Mouse (Mus musculus) frontal cortex, postnatal 14 days (tissue): ENCODE measurements at regions not wholly inside any gene's neighbourhood (a gene's known extent, or its start where the extent isn't known, plus 50 kb on each side); places are given as distances from the start of the nearest gene placed in this dataset.
"Not testable (repeated sequence)": the region's sequence is repeated elsewhere in the genome, so short reads cannot be mapped to it uniquely, and the experiment has no call there.

Experiments used
- DNase-seq, 2 experiments: peaks; one replicate each; pipeline ENCODE4 v3.0.0; 2022; ENCODE audit warnings: low spot score in 2 of 2

DNA sequence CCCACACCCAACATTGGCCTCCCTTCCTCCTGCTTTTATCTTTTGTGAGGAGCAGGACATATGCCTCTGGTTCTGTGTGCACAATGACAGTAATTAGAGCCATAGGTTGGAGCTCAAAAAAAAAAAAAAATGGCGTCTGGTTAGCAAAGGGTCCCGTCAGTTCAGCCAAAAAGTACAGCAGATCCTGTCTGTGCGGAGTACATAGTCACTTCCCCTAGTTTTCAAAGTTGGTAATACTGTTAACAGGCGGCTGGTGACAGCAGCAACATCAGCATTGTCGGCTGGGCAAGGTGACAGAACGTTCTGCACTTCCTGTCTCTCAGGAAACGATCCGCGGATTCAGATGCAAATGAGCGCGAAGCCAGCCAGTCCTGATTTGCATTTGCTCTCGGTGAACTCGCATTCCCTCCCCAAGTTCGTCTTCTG lies 642.4 kb upstream of the Gm19410 start:
- DNase-seq = peak; percentile 44 to 52

- DNase-seq = no peak
Measured at GRCm38 (mm10) chr8:35125179-35125578, 640.4 kb upstream of the Gm19410 start.

GRCm38 (mm10) chr8:35132281-35132680 lies 633.3 kb upstream of the Gm19410 start:
- DNase-seq = no peak

GRCm38 (mm10) chr8:35135630-35136029 lies 630.0 kb upstream of the Gm19410 start:
- no peak for DNase-seq

DNA sequence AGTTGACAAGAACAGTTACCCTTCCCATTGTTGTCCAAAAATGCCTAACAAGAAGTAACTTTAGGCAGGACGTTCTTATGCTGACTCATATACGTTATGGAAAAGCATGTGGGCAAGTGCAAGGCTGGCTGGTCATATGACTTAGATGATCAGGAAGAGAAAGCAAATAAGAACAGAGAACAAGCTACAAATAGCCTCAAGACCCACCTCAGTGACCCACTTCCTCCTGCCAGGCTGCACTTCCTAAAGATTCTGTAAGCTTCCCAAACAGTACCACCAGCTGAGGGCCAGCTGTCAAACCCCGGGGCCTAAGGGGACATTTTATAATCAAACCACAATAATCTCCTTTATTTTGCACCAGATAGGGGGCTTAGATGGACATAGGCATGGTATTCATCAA lies 628.9 kb upstream of the Gm19410 start:
- DNase-seq = no peak

DNA sequence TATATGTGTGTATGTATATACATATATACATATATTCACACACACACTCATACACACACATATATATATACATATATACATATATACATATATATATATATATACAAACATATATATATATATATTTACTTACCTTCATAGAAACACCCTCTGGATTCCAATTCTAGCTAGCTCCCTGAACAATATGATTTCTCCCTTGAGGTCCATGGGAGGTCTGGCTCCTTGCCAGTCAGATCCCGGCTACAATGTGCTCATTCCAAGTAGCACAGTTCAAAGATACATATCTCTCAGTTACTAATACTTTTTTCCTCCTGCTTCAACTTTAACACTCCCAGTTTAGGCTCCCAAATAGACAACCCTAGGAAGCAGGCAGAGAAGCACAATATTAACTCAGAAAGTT lies 624.8 kb upstream of the Gm19410 start:
- no peak for DNase-seq

- DNase-seq = no peak
Measured at GRCm38 (mm10) chr8:35143018-35143656, 622.5 kb upstream of the Gm19410 start.

DNA sequence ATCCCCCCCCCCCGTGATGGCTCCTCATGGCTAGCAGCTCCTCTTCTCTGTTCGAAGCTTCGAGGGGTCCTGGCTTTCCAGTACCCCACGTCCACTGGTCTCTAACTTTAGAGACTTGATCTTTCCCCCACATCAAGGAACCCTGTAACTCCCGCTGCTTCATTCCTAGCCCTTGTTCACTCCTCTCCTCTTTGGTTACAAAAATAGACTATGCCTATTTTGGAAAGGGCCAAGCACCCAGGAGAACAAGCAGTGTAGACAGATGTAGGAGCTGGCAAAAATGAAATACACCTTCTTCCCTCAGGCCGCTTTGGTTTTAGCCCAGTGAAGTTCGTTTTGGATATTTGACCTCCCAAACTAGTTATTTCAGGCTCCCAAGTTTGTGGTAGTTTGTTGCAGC lies 621.9 kb upstream of the Gm19410 start:
- no peak for DNase-seq

- DNase-seq = no peak
Measured at GRCm38 (mm10) chr8:35144401-35144800, 621.2 kb upstream of the Gm19410 start.

GRCm38 (mm10) chr8:35147481-35147880 lies 618.1 kb upstream of the Gm19410 start:
- DNase-seq = no peak

DNA sequence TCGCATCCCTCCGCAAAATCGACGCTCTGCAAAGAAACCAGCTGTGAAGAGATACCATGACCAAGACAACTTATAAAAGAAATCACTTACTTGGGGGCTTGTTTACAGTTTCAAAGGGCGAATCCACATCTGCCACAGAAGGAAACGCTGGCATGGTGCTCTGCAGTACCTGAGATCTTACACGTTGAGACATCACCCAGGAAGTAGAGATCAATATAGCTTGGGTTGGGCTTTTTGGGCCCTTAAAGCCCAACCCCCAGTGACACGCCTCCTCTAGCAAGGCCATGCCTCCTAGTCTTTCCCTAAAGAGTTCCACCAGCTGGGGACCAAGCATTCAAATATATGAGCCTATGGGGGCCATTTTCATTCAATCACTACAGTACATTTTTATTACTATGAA lies 617.6 kb upstream of the Gm19410 start:
- DNase-seq = no peak

DNA sequence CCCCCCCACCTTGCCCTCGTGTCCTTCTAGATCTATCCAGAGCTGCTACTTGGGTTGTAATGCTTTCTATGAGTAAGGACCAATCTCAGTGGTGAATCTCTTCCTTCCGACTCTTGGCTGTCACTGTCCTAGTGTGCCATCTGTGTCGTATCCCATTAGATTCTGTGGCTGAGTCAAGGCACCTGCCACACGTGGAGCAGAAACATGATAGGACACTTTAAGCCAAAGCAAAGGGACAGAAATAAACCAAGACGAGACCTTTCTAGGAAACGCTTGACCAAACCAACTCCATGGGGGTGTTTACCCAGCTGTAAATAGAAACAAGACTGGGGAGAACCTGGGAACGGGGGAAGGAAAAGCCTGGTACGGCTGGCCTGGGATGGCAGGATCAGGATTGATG lies 613.0 kb upstream of the Gm19410 start:
- DNase-seq = no peak

DNA sequence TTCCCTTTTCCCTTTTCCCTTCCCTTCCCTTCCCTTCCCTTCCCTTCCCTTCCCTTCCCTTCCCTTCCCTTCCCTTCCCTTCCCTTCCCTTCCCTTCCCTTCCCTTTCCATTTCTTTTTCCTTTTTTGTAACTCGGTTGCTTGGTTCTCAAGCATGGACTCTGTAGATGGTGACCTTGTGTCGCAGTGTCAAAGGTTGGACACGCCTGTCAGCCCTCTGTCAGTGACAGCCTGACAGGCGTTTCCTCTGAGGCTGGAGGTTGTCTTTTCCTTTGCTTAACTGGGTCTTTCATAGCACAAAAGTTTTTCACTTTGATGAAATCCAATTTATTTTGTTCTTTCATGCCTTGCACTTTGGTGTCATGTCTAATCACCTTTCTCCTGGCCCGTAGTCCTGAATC lies 609.3 kb upstream of the Gm19410 start:
- DNase-seq = no peak

DNA sequence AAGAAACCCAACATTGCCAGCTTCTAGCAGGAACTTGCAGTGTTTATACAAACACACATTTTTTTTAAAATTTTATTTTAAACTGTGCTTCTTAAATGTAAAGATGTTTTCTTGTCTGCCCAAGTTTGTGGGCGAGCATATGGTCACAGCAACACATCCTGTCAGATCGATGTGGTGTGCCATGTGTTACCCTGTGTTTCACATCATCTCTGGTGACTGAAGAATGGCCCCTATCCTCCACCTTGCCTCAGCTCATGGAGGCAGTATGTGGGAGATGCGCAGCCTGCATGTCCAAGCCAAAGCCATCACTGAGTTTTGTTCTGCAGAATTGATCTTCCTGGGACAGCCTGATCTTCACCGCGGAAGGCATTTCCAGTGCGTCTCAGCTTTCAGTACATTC lies 607.9 kb upstream of the Gm19410 start:
- no peak for DNase-seq

GRCm38 (mm10) chr8:35159329-35159728 lies 606.3 kb upstream of the Gm19410 start:
- DNase-seq = peak in 1 of 2 experiments; percentile 54

GRCm38 (mm10) chr8:35160230-35160629 lies 605.4 kb upstream of the Gm19410 start:
- DNase-seq = no peak

- DNase-seq = not testable (repeated sequence)
Measured at GRCm38 (mm10) chr8:35162166-35162565, 603.4 kb upstream of the Gm19410 start.

DNA sequence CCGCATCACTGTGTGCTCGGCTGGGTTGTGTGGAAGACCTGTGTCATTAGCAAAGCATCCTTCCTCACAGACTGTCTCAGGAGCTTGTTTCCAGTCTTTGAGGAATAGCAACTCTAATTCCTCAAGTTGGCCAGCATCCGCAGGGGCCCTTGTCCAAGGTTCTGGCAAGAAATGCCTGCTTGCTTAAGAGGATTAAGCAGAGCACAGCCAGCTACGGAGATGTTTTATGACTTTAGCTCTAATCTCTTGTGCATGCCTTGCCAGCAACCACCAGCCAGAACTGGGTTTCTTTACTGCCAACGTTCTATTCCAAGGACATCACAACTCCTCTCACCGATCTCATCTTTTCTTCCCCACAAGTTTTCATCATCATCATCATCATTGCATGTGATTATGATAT lies 599.0 kb upstream of the Gm19410 start:
- no peak for DNase-seq

- no peak for DNase-seq
Measured at GRCm38 (mm10) chr8:35171536-35172310, 593.9 kb upstream of the Gm19410 start.

DNA sequence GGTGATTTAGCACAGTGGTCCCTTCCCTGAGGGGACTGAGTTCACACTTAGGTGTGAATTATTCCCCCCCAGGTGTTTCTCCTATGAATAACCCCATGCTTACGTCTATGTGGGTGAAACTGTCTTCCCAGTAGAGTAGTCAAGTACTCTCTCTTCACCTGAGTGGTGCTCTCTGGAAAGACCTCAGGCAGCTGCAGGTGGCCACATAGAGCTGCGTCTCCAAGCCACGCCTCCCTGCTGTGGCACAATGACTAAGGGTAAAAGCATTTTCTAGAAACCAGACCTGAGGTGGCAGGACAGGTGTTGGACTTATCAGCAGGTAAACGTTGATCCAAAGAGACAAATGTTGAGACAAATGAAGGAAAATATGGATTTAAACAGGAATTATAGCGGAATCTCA lies 588.3 kb upstream of the Gm19410 start:
- no peak for DNase-seq

DNA sequence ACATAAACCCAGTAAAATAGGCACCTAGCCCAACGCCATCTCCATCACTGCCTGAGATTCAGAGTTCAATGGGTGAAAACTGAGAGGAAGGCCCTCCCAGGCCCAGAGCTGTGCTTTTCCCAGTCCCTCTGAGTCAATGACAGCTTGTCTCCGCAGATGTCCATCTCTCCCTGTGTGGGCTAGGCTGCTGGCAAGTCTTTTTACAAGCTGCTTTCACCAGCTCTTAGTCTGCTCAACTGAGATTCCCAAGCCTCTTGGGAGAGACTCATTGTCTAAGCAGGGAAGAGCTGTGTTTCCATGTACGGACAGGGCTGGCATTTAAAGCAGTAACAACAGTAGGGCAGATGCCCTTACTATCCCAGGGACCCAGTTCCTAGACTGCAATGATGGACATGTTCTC lies 585.5 kb upstream of the Gm19410 start:
- DNase-seq = no peak

DNA sequence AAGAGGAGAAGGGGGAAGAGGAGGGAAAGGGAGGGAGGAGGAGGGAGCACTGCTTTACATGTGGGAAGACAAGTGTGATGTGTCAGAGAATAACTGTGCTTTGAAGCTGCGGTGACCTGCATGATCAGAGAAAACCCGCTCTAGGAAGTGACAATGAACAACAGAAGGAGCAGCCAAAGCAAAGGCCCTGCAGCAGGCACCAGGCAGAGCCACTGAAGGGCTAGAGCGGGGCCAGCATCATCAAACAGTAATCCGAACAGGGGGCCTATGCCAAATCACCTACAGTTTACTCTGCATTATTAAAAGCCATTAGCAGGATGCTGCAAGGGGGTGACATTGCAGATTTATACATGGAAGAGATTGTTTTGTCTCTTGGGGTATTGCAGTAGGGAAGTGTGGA lies 583.4 kb upstream of the Gm19410 start:
- no peak for DNase-seq

DNA sequence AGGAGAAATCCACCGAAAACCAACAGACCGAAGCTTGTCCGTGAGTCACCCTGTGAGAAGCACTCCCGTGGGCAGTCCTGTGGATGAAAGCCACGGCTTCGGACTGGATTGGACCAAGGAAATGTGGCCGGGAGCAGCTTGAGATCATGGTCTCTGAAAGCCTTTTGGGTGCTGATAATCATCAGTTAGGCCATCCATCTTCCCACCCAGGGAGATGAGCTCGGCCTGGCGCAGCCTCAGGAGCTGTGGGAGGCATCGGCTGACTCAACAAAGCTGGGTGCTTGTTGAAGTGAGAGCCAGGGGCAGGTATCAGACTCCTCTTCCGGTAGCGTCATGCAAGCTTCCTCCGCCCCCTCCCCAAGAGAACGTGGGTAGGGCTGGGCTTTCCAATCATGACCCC lies 582.2 kb upstream of the Gm19410 start:
- no peak for DNase-seq

- DNase-seq = no peak
Measured at GRCm38 (mm10) chr8:35185165-35185564, 580.4 kb upstream of the Gm19410 start.
